Mouse (Mus musculus) erythroblast, embryonic 14.5 days (primary cell): ENCODE results near the gene Serpinb9.

Source experiments
- GATA1 ChIP-seq: IDR thresholded peaks from 2 replicates; pipeline ENCODE4 v1.6.1; 2012; ENCODE audit warnings: low read length, inconsistent platforms, mixed read lengths
- TAL1 ChIP-seq: IDR thresholded peaks from 3 replicates; pipeline ENCODE4 v1.6.1; 2012; ENCODE audit warnings: low read length, inconsistent platforms, mixed read lengths

- TF ChIP-seq TAL1 (no peak), GATA1 (no peak)
Measured at GRCm38 (mm10) chr13:33051697-33052096, 48.6 kb downstream of the Serpinb9 start.
